Mouse (Mus musculus): ENCODE results near the gene Iqcg. TPM values are rescaled to one million over a fixed set of nuclear protein-coding genes. Genes with fewer than 3 reads are reported as not detected.

Iqcg gene
- polyA plus RNA-seq, 1 experiment, result 1.7 TPM

GRCm38 (mm10) chr16:33048004-33048403, 8.0 kb downstream of the Iqcg start:
- H3K4me1 ChIP-seq (ENCODE audit: control insufficient read depth, insufficient read depth, low read length), result no peaks in the 10 kb centered on the region
- no peak overlapping the region for H3K27ac ChIP-seq (ENCODE audit: insufficient read depth, low read length)
- 93% methylated on average over 1 of the region's 1 CpGs for WGBS
- H3K4me3 ChIP-seq (replicated peaks; ENCODE audit: insufficient read depth, low read depth, low read length), result no peak overlapping the region
- TF ChIP-seq CTCF (IDR thresholded peaks at IDR 0.05; ENCODE audit: borderline replicate concordance, insufficient read depth, low read depth, low read length) (no peak), POLR2A (IDR thresholded peaks at IDR 0.05; ENCODE audit: borderline replicate concordance, insufficient read depth, low read length) (no peak)
- no peaks in the 10 kb centered on the region for H3K27me3 ChIP-seq (ENCODE audit: control insufficient read depth, insufficient read depth, low read length)
- no peak for DNase-seq

GRCm38 (mm10) chr16:33043268-33043667, 12.8 kb downstream of the Iqcg start:
- no peak overlapping the region for H3K4me3 ChIP-seq (replicated peaks; ENCODE audit: insufficient read depth, low read depth, low read length)
- no peaks in the 10 kb centered on the region for H3K4me1 ChIP-seq (ENCODE audit: control insufficient read depth, insufficient read depth, low read length)
- no peaks in the 10 kb centered on the region for H3K27me3 ChIP-seq (ENCODE audit: control insufficient read depth, insufficient read depth, low read length)
- no peak for DNase-seq
- no peak overlapping the region for H3K27ac ChIP-seq (ENCODE audit: insufficient read depth, low read length)
- no peak for TF ChIP-seq CTCF (IDR thresholded peaks at IDR 0.05; ENCODE audit: borderline replicate concordance, insufficient read depth, low read depth, low read length)
- no peak for TF ChIP-seq POLR2A (IDR thresholded peaks at IDR 0.05; ENCODE audit: borderline replicate concordance, insufficient read depth, low read length)
- WGBS, result 83% methylated on average over 2 of the region's 2 CpGs

GRCm38 (mm10) chr16:33042682-33043081, 13.3 kb downstream of the Iqcg start:
- Histone ChIP-seq H3K4me1 (ENCODE audit: control insufficient read depth, insufficient read depth, low read length) (no peaks in the 10 kb centered on the region), H3K4me3 (replicated peaks; ENCODE audit: insufficient read depth, low read depth, low read length) (no peak overlapping the region), H3K27me3 (ENCODE audit: control insufficient read depth, insufficient read depth, low read length) (no peaks in the 10 kb centered on the region), H3K27ac (ENCODE audit: insufficient read depth, low read length) (no peak overlapping the region)
- 81% methylated on average over 1 of the region's 1 CpGs for WGBS
- TF ChIP-seq POLR2A (IDR thresholded peaks at IDR 0.05; ENCODE audit: borderline replicate concordance, insufficient read depth, low read length) (no peak), CTCF (IDR thresholded peaks at IDR 0.05; ENCODE audit: borderline replicate concordance, insufficient read depth, low read depth, low read length) (no peak)
- DNase-seq, result no peak

- TF ChIP-seq POLR2A (IDR thresholded peaks at IDR 0.05; ENCODE audit: borderline replicate concordance, insufficient read depth, low read length), result no peak
- TF ChIP-seq CTCF (IDR thresholded peaks at IDR 0.05; ENCODE audit: borderline replicate concordance, insufficient read depth, low read depth, low read length), result no peak
- DNase-seq, result no peak
- no peaks in the 10 kb centered on the region for H3K4me1 ChIP-seq (ENCODE audit: control insufficient read depth, insufficient read depth, low read length)
- H3K4me3 ChIP-seq (replicated peaks; ENCODE audit: insufficient read depth, low read depth, low read length), result no peak overlapping the region
- H3K27me3 ChIP-seq (ENCODE audit: control insufficient read depth, insufficient read depth, low read length), result no peaks in the 10 kb centered on the region
- 92% methylated on average over 4 of the region's 4 CpGs for WGBS
- no peak overlapping the region for H3K27ac ChIP-seq (ENCODE audit: insufficient read depth, low read length)
These were observed 20.0 kb downstream of the Iqcg start for GRCm38 (mm10) chr16:33036006-33036405.

- WGBS, result 86% methylated on average over 7 of the region's 7 CpGs
- DNase-seq, result no peak
- Histone ChIP-seq H3K27me3 (ENCODE audit: control insufficient read depth, insufficient read depth, low read length) (no peaks in the 10 kb centered on the region), H3K27ac (ENCODE audit: insufficient read depth, low read length) (no peak overlapping the region), H3K4me3 (replicated peaks; ENCODE audit: insufficient read depth, low read depth, low read length) (no peak overlapping the region), H3K4me1 (ENCODE audit: control insufficient read depth, insufficient read depth, low read length) (no peaks in the 10 kb centered on the region)
- TF ChIP-seq POLR2A (IDR thresholded peaks at IDR 0.05; ENCODE audit: borderline replicate concordance, insufficient read depth, low read length) (no peak), CTCF (IDR thresholded peaks at IDR 0.05; ENCODE audit: borderline replicate concordance, insufficient read depth, low read depth, low read length) (no peak)
These were observed 29.7 kb downstream of the Iqcg start for GRCm38 (mm10) chr16:33026357-33026756.

GRCm38 (mm10) chr16:33024456-33025104, 31.4 kb downstream of the Iqcg start:
- WGBS, result 60% methylated on average over 8 of the region's 8 CpGs
- TF ChIP-seq POLR2A (IDR thresholded peaks at IDR 0.05; ENCODE audit: borderline replicate concordance, insufficient read depth, low read length) (no peak), CTCF (IDR thresholded peaks at IDR 0.05; ENCODE audit: borderline replicate concordance, insufficient read depth, low read depth, low read length) (no peak)
- no peak overlapping the region for H3K27ac ChIP-seq (ENCODE audit: insufficient read depth, low read length)
- H3K27me3 ChIP-seq (ENCODE audit: control insufficient read depth, insufficient read depth, low read length), result no peaks in the 10 kb centered on the region
- DNase-seq, result no peak
- H3K4me1 ChIP-seq (ENCODE audit: control insufficient read depth, insufficient read depth, low read length), result no peaks in the 10 kb centered on the region
- H3K4me3 ChIP-seq (replicated peaks; ENCODE audit: insufficient read depth, low read depth, low read length), result no peak overlapping the region

GRCm38 (mm10) chr16:33023750-33024149, 32.3 kb downstream of the Iqcg start:
- TF ChIP-seq POLR2A (IDR thresholded peaks at IDR 0.05; ENCODE audit: borderline replicate concordance, insufficient read depth, low read length), result no peak
- peak; percentile 87 for TF ChIP-seq CTCF (IDR thresholded peaks at IDR 0.05; ENCODE audit: borderline replicate concordance, insufficient read depth, low read depth, low read length)
- Histone ChIP-seq H3K4me3 (replicated peaks; ENCODE audit: insufficient read depth, low read depth, low read length) (no peak overlapping the region), H3K27ac (ENCODE audit: insufficient read depth, low read length) (no peak overlapping the region), H3K27me3 (ENCODE audit: control insufficient read depth, insufficient read depth, low read length) (no peaks in the 10 kb centered on the region), H3K4me1 (ENCODE audit: control insufficient read depth, insufficient read depth, low read length) (no peaks in the 10 kb centered on the region)
- peak; percentile 70 to 79 for DNase-seq
- 7% methylated on average over 4 of the region's 4 CpGs for WGBS

- H3K4me3 ChIP-seq (replicated peaks; ENCODE audit: insufficient read depth, low read depth, low read length), result no peak overlapping the region
- H3K27ac ChIP-seq (ENCODE audit: insufficient read depth, low read length), result no peak overlapping the region
- H3K4me1 ChIP-seq (ENCODE audit: control insufficient read depth, insufficient read depth, low read length), result no peaks in the 10 kb centered on the region
- no peaks in the 10 kb centered on the region for H3K27me3 ChIP-seq (ENCODE audit: control insufficient read depth, insufficient read depth, low read length)
- WGBS, result 59% methylated on average over 3 of the region's 3 CpGs
- TF ChIP-seq POLR2A (IDR thresholded peaks at IDR 0.05; ENCODE audit: borderline replicate concordance, insufficient read depth, low read length) (no peak), CTCF (IDR thresholded peaks at IDR 0.05; ENCODE audit: borderline replicate concordance, insufficient read depth, low read depth, low read length) (no peak)
- no peak for DNase-seq
These were observed 34.6 kb downstream of the Iqcg start for GRCm38 (mm10) chr16:33021381-33021780.

All from cerebellum, adult 2 months (tissue).